Mouse (Mus musculus): ENCODE results near the gene Polg2. TPM values are rescaled to one million over a fixed set of nuclear protein-coding genes. Genes with fewer than 3 reads are reported as not detected.

Gene Polg2
- polyA plus RNA-seq (2014; fragmentation: Illumina TruSeq; extraction: RNeasy Lipid Tissue Mini Kit (QIAGEN cat#74804); ENCODE audit: low read depth, low replicate concordance), result 20.0 TPM

DNA sequence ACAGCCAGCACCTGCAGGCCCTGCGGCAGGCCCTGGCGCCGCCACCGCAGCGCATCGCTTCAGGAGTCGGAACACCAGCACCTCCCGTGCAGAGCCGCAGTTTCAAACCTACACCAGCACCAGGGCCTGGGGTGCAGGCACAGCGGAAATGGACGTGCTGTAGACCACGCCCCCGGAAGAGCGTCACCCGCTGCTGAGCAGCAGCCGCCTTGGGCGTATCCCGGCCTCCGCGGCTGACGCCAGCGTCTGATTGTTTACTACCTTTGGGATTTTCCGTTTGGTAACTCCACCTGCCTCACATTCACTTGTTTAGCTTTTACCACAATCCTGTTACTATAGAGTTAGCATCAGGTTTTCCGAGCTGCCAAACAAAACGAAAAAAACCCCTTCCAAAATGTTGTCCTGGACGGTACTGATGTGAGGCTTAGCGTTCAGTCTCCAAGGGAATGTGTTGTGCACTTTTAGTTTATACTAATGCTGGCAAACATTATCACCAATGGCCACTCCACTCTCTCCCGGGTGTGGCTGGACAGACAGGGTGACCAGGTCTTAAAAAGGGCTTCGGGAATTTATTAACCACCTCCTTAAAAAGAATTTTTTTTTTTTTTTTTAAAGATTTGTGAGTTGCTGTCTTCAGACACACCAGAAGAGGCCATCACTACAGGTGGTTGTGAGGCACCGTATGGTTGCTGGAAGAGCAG, at the start of gene Polg2:
Gene Polg2 (minus strand): TSS at position 150 of the 701 bp plus-strand sequence.

DNA sequence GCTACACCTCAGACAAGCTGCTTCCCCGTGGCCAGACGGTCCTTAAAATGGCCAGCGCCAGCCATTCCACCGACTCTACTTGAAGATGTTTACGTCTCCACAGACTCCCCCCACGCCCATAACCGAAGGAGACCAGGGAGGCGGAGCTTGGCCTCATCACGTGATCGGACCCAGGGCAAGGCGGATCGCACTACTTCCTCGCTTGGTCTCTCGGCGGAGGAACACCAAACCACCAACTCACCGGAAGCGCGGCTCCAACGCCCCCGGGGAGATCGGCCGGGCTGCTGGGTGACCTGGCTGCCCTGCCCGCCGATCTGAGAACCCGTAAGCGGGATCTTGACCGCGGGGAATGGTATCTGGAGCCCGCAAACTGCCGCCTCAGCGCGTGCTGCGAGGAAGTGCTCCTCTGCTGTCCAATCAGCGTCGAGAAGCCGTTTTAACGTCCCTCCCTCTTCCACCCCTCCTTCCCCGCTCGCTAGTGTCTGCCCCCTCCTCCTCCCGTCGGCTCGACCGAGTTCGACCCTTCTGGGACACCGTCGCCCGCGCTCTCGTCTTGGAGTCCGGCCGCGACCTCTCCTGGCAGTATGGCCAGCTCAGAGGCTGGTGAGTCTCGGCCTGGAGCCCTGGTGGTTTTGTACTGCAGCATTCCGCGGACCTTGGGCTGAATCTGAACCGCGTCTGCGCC, 9.6 kb upstream of the Polg2 start, which contains the start of the genes Ddx5 and Cep95:
Gene Ddx5 (minus strand): TSS at position 411 of the 685 bp plus-strand sequence.
Gene Cep95 (plus strand): TSS at position 478 of the 685 bp plus-strand sequence.

DNA sequence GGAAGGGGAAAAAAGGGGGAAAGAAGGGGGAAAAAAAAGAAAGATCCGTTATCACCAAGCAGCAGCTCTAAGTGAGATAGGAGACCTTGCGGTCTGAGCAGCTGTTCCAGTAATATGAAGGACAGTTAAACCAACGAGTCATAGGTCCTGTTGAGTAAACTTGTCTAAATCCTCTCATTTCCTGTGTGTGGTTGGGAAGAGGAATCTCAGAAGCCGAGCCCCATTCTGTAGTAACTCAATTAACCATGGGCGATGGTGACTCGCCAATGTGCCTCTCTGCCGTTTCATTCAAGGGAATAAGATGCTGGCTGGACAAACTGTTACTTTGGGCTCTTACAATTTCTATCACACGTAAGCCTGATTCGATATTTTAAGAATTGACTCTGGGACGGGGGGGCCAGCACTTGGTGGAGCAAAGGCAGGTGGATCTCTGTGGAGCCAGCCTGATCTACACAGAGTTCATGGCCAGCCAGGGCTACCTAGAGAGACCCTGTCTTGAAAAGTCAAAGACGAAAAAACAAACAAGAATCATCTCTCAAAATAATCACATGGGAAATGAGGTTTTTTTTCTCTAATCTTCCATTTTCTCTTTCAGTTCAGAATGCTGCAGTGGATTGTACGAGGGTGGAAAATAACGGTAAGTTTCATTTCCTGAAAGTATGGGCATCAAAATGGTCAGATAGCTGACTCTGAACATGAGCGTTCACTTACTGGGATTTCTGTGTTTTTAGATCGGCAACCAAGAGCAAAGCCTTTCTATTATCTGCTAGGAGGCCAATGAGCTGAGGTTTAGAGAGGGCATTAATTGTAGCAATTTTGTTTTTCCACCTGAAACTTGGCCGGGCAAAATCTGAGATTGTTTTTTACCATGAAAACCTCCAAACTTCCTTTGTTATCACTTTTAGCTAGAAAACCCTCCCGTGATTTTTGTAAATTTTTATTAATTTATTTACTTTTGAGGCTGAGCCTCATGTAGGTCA, 28.0 kb downstream of the Polg2 start, which contains the start of gene Milr1:
Gene Milr1 (plus strand): TSS at position 188 of the 980 bp plus-strand sequence.

DNA sequence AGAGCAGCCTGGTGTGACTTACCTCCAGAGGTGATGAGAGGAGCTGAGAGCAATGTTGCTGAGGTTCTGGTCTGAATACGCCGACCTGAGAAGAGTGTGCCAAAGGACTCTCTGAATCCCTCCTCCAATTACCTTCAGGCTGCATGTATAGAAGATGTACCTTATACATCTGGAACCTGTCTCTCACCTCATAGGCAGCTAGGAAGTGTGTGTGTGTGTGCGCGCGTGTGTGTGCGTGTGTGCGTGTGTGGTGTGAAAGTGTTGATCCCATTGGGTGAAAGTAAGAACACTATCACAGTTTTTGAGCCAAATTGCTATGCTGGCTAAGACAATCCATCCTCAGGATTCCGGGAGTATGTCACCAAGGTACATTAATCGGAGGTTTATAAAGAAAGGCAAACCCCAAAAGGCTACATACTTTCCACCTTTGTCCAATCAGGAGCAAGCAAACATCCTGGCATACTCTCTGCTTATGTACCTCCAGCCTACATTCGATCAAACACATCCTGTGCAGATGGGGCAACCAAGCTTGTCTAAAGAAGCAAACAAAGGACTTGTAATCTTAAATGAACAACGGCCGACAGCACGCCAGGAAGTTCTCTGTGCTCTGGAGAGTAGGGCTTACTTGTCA, 29.1 kb downstream of the Polg2 start, which contains the start of gene Pecam1:
Gene Pecam1 (minus strand): TSS at position 508 of the 631 bp plus-strand sequence.

Other genes with a start within 250 kb of the Polg2 start
- 19.0 TPM for gene Tex2, start 166.1 kb downstream of the Polg2 start, polyA plus RNA-seq (2014; fragmentation: Illumina TruSeq; extraction: RNeasy Lipid Tissue Mini Kit (QIAGEN cat#74804); ENCODE audit: low read depth, low replicate concordance)
- 13.6 TPM for gene Pecam1, start 28.9 kb downstream of the Polg2 start, polyA plus RNA-seq (2014; fragmentation: Illumina TruSeq; extraction: RNeasy Lipid Tissue Mini Kit (QIAGEN cat#74804); ENCODE audit: low read depth, low replicate concordance)
- gene Milr1, start 28.3 kb downstream of the Polg2 start, polyA plus RNA-seq (2014; fragmentation: Illumina TruSeq; extraction: RNeasy Lipid Tissue Mini Kit (QIAGEN cat#74804); ENCODE audit: low read depth, low replicate concordance), result 4.3 TPM
- gene Ddx5, start 9.6 kb upstream of the Polg2 start, polyA plus RNA-seq (2014; fragmentation: Illumina TruSeq; extraction: RNeasy Lipid Tissue Mini Kit (QIAGEN cat#74804); ENCODE audit: low read depth, low replicate concordance), result 2,095 TPM
- gene Cep95, start 9.7 kb upstream of the Polg2 start, polyA plus RNA-seq (2014; fragmentation: Illumina TruSeq; extraction: RNeasy Lipid Tissue Mini Kit (QIAGEN cat#74804); ENCODE audit: low read depth, low replicate concordance), result 40.1 TPM
- 109 TPM for gene Smurf2, start 141.2 kb upstream of the Polg2 start, polyA plus RNA-seq (2014; fragmentation: Illumina TruSeq; extraction: RNeasy Lipid Tissue Mini Kit (QIAGEN cat#74804); ENCODE audit: low read depth, low replicate concordance)
- 179 TPM for gene Kpna2, start 220.0 kb upstream of the Polg2 start, polyA plus RNA-seq (2014; fragmentation: Illumina TruSeq; extraction: RNeasy Lipid Tissue Mini Kit (QIAGEN cat#74804); ENCODE audit: low read depth, low replicate concordance)
- 7.7 TPM for gene 1810010H24Rik, start 246.1 kb upstream of the Polg2 start, polyA plus RNA-seq (2014; fragmentation: Illumina TruSeq; extraction: RNeasy Lipid Tissue Mini Kit (QIAGEN cat#74804); ENCODE audit: low read depth, low replicate concordance)

Measured in sigmoid colon, adult 10 weeks (tissue).